Mouse (Mus musculus) midbrain, postnatal 0 days (tissue): ENCODE data around the gene Tgfbi. TPM values are rescaled to one million over a fixed set of nuclear protein-coding genes. Genes with fewer than 3 reads are reported as not detected.
A peak's percentile ranks its signal among the peaks of the same experiment; 100 is the strongest.

Source experiments
- ATAC-seq: fragments of 200-750 bp; cut with Nextera tagmentation; 2 replicates; pipeline ENCODE4 v1.8.0; 2017; ENCODE audit warnings: moderate number of reproducible peaks, mild to moderate bottlenecking, moderate TSS enrichment, moderate library complexity; ENCODE audit not compliant: low FRiP score
- DNase-seq: peaks from one replicate; pipeline ENCODE4 v3.0.0-alpha.2; 2015; ENCODE audit warnings: low spot score
- H3K27ac ChIP-seq: fragments of 300-500 bp; sonication (generic); 2 replicates; pipeline ENCODE4 v1.5.1; 2014; ENCODE audit warnings: low read depth, mild to moderate bottlenecking, low read length, mixed read lengths
- H3K27me3 ChIP-seq: fragments of 300-500 bp; sonication (generic); 2 replicates; pipeline ENCODE4 v1.6.1; 2014; ENCODE audit warnings: low read length, control low read depth, mixed read lengths; ENCODE audit not compliant: insufficient read depth
- H3K36me3 ChIP-seq: fragments of 300-500 bp; sonication (generic); 2 replicates; pipeline ENCODE4 v1.6.1; 2014; ENCODE audit warnings: low read length, control low read depth, mixed read lengths; ENCODE audit not compliant: insufficient read depth
- H3K4me1 ChIP-seq: fragments of 300-500 bp; sonication (generic); 2 replicates; pipeline ENCODE4 v1.6.1; 2014; ENCODE audit warnings: mild to moderate bottlenecking, control low read depth, antibody characterized with exemption, low read length, mixed read lengths; ENCODE audit not compliant: insufficient read depth
- H3K4me2 ChIP-seq: fragments of 300-500 bp; sonication (generic); 2 replicates; pipeline ENCODE4 v1.6.1; 2014; ENCODE audit warnings: low read depth, mild to moderate bottlenecking, low read length, mixed read lengths; ENCODE audit not compliant: poor library complexity, severe bottlenecking
- H3K4me3 ChIP-seq: fragments of 300-500 bp; sonication (generic); 2 replicates; pipeline ENCODE4 v1.5.1; 2014; ENCODE audit warnings: low read depth, mild to moderate bottlenecking, low read length, moderate library complexity
- H3K9ac ChIP-seq: fragments of 300-500 bp; sonication (generic); replicated peaks from 2 replicates; pipeline ENCODE4 v1.6.1; 2014; ENCODE audit warnings: mild to moderate bottlenecking, low read length, moderate library complexity, mixed read lengths; ENCODE audit not compliant: poor library complexity, severe bottlenecking
- H3K9me3 ChIP-seq: fragments of 300-500 bp; sonication (generic); 2 replicates; pipeline ENCODE4 v1.6.1; 2016; ENCODE audit warnings: low read length, control low read depth
- CTCF ChIP-seq: IDR thresholded peaks from 2 replicates; pipeline ENCODE4 v1.5.1; 2016; ENCODE audit warnings: antibody characterized with exemption, mild to moderate bottlenecking
- WGBS: fragments of 180-500 bp; shearing (Covaris S2); extraction: QIAGEN DNeasy Blood & Tissue Kit; methylation state at CpG from one replicate; pipeline ENCODE4 v1.1.7; 2014; 5-methylcytosine and 5-hydroxymethylcytosine counted together
- polyA plus RNA-seq: library from polyadenylated mRNA; unstranded; fragments of >200 nt; fragmentation: Nextera tagmentation; extraction: Ambion mirVana; gene quantifications from 2 replicates; pipeline ENCODE4 v1.2.1, GENCODE M21; 2015
- total RNA-seq: library from RNA; depleted of rRNA; stranded (reverse); fragments of >200 nt; gene quantifications from 2 replicates; pipeline ENCODE4 v1.2.3, GENCODE M21; 2014

The Tgfbi gene
- total and polyA plus RNA-seq, 2 experiments from 2014 or later, result 3.4 to 7.5 TPM

DNA sequence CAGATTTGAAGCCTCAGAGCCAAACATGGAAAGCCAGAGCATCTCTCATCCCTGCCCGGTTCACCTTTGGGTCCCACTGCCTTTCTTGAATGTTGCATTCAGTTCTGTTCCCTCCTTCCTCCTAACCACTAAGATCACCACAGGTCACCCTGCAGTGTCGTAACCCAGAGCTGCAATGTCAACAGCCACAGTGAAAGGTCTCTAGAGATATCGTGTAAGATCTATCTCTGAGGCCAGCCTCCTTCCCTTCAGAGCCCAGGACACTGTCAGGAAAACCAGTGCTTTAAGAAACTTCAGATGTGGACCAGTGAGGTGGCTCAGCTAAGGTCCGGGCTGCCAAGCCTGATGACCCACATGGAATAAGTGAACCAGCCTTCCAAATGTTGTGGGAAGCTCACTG lies 1.8 kb downstream of the Tgfbi start:
- no peaks in the 10 kb centered on the region for H3K36me3 ChIP-seq
- no peak overlapping the region for H3K9ac ChIP-seq
- no peak overlapping the region for H3K4me3 ChIP-seq
- H3K4me2 ChIP-seq, result no peak overlapping the region
- H3K27ac ChIP-seq, result no peak overlapping the region
- no peak for TF ChIP-seq CTCF
- H3K4me1 ChIP-seq, result no peaks in the 10 kb centered on the region
- no peak for ATAC-seq
- H3K27me3 ChIP-seq, result peaks cover 29% of the 10 kb centered on the region
- no peaks in the 10 kb centered on the region for H3K9me3 ChIP-seq
- DNase-seq, result no peak
- 87% methylated on average over 4 of the region's 4 CpGs for WGBS

DNA sequence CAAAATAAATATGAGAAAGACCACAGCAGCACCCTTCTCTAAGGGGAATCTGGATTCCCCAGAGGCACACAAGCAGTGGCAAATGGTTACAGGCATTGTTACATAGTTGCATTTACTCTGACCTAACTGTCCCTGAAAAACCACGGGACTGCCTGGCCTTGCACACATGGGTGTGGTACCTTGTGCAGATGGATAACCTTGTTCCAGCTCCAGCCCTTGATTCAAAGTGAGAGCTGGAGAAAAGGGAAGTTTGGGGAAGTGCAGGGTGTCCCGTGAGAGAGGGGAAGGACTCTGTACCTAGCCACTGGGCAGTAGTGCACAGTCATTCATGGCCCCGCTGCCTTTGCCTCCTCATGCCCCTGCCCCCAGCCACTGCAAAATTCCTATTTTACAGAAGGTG lies 2.4 kb downstream of the Tgfbi start:
- DNase-seq (no peak), ATAC-seq (no peak)
- TF ChIP-seq CTCF, result no peak
- H3K27me3 ChIP-seq, result peaks cover 29% of the 10 kb centered on the region
- no peak overlapping the region for H3K27ac ChIP-seq
- H3K36me3 ChIP-seq, result no peaks in the 10 kb centered on the region
- 62% methylated on average over 3 of the region's 3 CpGs for WGBS
- H3K4me2 ChIP-seq, result no peak overlapping the region
- no peaks in the 10 kb centered on the region for H3K4me1 ChIP-seq
- no peaks in the 10 kb centered on the region for H3K9me3 ChIP-seq
- no peak overlapping the region for H3K9ac ChIP-seq
- no peak overlapping the region for H3K4me3 ChIP-seq

DNA sequence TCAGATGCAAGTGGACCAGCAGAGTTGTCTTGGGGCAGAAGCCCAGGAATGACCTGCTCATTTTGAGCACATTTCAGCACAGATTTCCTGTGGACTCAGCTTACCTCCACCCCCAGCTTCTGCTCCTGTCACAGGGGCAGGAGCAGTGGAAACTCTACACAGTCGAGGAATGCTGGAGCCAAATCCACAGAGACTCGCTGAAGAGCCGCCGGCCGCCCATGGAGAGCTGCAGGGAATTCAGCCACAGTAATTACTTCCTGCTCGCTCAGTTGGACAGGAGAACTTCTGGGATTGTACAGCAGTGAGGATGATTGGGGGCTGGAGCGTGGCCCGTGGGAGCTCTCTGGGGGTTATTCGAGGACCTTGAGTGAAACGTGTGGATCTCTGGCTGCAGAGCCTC lies 3.0 kb downstream of the Tgfbi start:
- Histone ChIP-seq H3K4me1 (no peaks in the 10 kb centered on the region), H3K9me3 (no peaks in the 10 kb centered on the region), H3K27me3 (peaks cover 29% of the 10 kb centered on the region), H3K4me3 (no peak overlapping the region), H3K9ac (no peak overlapping the region), H3K4me2 (no peak overlapping the region), H3K36me3 (no peaks in the 10 kb centered on the region), H3K27ac (no peak overlapping the region)
- ATAC-seq (no peak), DNase-seq (no peak)
- 14% methylated on average over 10 of the region's 10 CpGs for WGBS
- TF ChIP-seq CTCF, result no peak

DNA sequence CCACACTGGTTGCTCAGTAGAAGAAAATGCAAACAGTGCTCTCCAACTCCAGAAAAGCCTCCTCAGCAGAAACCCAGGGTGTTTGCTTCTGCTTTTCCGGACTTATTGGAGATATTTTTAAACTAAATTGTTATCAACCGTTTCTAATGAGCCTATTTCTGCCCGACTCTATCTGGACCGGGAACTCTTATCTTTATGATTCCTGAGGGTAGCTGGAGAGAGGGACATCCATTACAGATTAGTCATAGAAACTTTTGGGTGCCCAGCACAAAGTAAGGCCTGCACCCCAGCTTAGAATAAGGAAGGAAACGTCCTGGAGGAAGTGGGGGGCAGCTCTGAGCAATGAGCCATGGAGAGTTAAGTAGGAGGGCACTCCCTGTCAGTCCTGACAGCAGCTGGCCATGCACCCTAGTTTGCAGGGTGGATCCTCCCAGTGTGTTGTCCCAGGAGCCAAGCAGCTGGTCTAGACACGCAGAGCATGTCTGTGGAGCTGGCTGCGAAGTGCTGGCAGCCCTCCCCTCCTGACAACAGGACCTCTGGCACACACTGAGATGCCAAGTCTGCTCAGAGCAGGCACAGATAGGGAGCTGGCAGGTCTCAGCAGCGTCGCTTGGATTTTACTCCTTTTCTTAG lies 4.2 kb downstream of the Tgfbi start:
- peaks cover 28% of the 10 kb centered on the region for H3K27me3 ChIP-seq
- no peaks in the 10 kb centered on the region for H3K4me1 ChIP-seq
- no peak overlapping the region for H3K27ac ChIP-seq
- TF ChIP-seq CTCF, result no peak
- no peaks in the 10 kb centered on the region for H3K36me3 ChIP-seq
- ATAC-seq (peak; percentile 50; the same call in 1 of the 2 replicates), DNase-seq (peak; percentile 71)
- no peaks in the 10 kb centered on the region for H3K9me3 ChIP-seq
- H3K9ac ChIP-seq, result no peak overlapping the region
- WGBS, result 66% methylated on average over 9 of the region's 9 CpGs
- H3K4me2 ChIP-seq, result no peak overlapping the region
- no peak overlapping the region for H3K4me3 ChIP-seq

DNA sequence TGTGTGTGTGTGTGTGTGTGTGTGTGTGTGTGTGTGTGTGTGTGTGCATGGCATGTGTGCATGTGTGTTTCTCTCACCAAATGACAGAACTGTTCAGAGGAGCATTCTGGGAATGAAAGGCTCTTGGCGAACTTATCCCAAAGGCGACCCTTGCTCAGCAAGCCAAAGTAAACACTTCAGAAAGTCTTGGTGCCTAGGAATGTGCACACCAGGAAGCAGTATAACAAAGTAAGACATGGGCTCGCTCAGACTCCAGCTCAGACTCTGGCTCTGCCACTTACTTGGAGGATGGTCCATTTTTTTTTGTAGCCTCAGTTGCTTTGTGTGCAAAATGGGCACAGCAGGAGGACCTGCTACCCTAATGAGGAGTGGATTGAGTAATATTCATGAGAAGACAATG lies 5.4 kb downstream of the Tgfbi start:
- no peak for TF ChIP-seq CTCF
- H3K27ac ChIP-seq, result no peak overlapping the region
- peaks cover 19% of the 10 kb centered on the region for H3K27me3 ChIP-seq
- no peak overlapping the region for H3K9ac ChIP-seq
- ATAC-seq (no peak), DNase-seq (no peak)
- WGBS, result 71% methylated on average over 3 of the region's 3 CpGs
- H3K36me3 ChIP-seq, result no peaks in the 10 kb centered on the region
- no peaks in the 10 kb centered on the region for H3K4me1 ChIP-seq
- no peak overlapping the region for H3K4me2 ChIP-seq
- no peak overlapping the region for H3K4me3 ChIP-seq
- no peaks in the 10 kb centered on the region for H3K9me3 ChIP-seq

DNA sequence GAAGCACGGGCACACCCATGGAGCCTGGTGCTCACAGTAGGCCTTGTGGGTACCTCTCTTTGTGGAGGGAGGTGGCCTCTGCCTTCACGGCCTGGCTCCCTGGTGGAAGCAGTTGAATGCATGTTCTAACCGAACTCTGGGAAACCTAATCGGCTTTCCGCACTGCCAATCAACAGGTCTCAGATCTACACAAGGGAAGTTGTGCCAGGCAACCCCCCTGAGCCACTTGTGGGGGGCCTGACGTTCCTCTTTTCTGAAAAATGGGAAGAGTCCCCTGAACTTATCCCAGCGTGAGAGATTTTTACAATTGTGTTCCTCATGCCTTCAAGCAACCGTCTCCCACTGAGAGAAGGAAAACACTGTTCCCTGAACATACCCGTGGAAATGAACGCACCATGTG lies 5.9 kb downstream of the Tgfbi start:
- no peak overlapping the region for H3K9ac ChIP-seq
- DNase-seq (no peak), ATAC-seq (no peak)
- H3K4me1 ChIP-seq, result no peaks in the 10 kb centered on the region
- H3K36me3 ChIP-seq, result no peaks in the 10 kb centered on the region
- H3K4me3 ChIP-seq, result no peak overlapping the region
- no peak overlapping the region for H3K27ac ChIP-seq
- no peak overlapping the region for H3K4me2 ChIP-seq
- 34% methylated on average over 10 of the region's 10 CpGs for WGBS
- peaks cover 15% of the 10 kb centered on the region for H3K27me3 ChIP-seq
- no peak for TF ChIP-seq CTCF
- H3K9me3 ChIP-seq, result no peaks in the 10 kb centered on the region
